Mouse (Mus musculus): ENCODE measurements around the gene Stra8. TPM values are rescaled to one million over a fixed set of nuclear protein-coding genes. Genes with fewer than 3 reads are reported as not detected.

Stra8 gene
- total RNA-seq (2018; cell fraction: chromatin; rRNA removed), result not detected
- not detected for total RNA-seq (2018; cell fraction: cytosol; rRNA removed)
- not detected for total RNA-seq (2018; cell fraction: nucleus; rRNA removed)
- not detected in 3 replicates for polyA plus RNA-seq (2018)

- 89% methylated on average over 10 of the region's 10 CpGs for WGBS (ENCODE audit: missing documents)
- Histone ChIP-seq H3K4me3 (ENCODE audit: inconsistent target) (no peak within 1 kb of the TSS), H3K79me2 (ENCODE audit: inconsistent target) (no peaks in the 10 kb centered on the region), H3K27ac (no peak within 1 kb of the TSS), H3K36me3 (ENCODE audit: inconsistent target) (no peaks in the 10 kb centered on the region)
Observed at GRCm38 (mm10) chr6:34919956-34920355, at the start of gene Stra8. Gene Stra8 (plus strand): TSS chr6:34920163.

- H3K79me2 ChIP-seq (ENCODE audit: inconsistent target), result peaks cover 58% of the 10 kb centered on the region
- H3K4me3 ChIP-seq (ENCODE audit: inconsistent target), result no peak overlapping the region
- H3K27ac ChIP-seq, result peak overlapping the region; percentile 99
- 94% methylated on average over 5 of the region's 5 CpGs for WGBS (ENCODE audit: missing documents)
- H3K36me3 ChIP-seq (ENCODE audit: inconsistent target), result peaks cover 24% of the 10 kb centered on the region; the same call in 1 of the 2 replicates
Observed at GRCm38 (mm10) chr6:34870724-34871123, 49.2 kb upstream of the Stra8 start.

DNA sequence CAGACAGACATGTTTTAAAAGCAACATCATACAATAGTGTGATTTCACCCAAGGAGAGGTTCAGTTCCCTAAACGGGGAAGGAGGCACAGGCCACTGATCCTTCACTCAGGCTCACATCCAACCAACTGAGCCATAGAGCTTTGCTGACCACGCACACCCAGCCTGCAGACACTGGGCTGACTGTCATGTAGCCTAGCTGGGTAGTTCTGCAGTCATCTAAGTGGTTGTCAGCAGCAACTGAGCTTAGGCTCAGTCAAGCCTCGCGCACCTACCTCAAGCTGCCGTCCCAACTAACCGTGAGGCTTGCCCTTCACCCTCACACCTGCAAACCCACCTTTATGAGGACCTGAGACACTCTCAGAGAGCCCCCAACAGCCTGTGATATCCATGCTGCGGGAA, 48.0 kb upstream of the Stra8 start:
- WGBS (ENCODE audit: missing documents), result 70% methylated on average over 7 of the region's 7 CpGs
- Histone ChIP-seq H3K27ac (peak overlapping the region; percentile 99), H3K36me3 (ENCODE audit: inconsistent target) (peaks cover 20% of the 10 kb centered on the region; the same call in 1 of the 2 replicates), H3K4me3 (ENCODE audit: inconsistent target) (no peak overlapping the region), H3K79me2 (ENCODE audit: inconsistent target) (peaks cover 46% of the 10 kb centered on the region)

- H3K4me3 ChIP-seq (ENCODE audit: inconsistent target), result no peak overlapping the region
- 80% methylated on average over 10 of the region's 10 CpGs for WGBS (ENCODE audit: missing documents)
- peak overlapping the region; percentile 99 for H3K27ac ChIP-seq
- H3K79me2 ChIP-seq (ENCODE audit: inconsistent target), result peaks cover 36% of the 10 kb centered on the region
- peaks cover 15% of the 10 kb centered on the region; the same call in 1 of the 2 replicates for H3K36me3 ChIP-seq (ENCODE audit: inconsistent target)
Observed at GRCm38 (mm10) chr6:34872871-34873270, 47.1 kb upstream of the Stra8 start.

DNA sequence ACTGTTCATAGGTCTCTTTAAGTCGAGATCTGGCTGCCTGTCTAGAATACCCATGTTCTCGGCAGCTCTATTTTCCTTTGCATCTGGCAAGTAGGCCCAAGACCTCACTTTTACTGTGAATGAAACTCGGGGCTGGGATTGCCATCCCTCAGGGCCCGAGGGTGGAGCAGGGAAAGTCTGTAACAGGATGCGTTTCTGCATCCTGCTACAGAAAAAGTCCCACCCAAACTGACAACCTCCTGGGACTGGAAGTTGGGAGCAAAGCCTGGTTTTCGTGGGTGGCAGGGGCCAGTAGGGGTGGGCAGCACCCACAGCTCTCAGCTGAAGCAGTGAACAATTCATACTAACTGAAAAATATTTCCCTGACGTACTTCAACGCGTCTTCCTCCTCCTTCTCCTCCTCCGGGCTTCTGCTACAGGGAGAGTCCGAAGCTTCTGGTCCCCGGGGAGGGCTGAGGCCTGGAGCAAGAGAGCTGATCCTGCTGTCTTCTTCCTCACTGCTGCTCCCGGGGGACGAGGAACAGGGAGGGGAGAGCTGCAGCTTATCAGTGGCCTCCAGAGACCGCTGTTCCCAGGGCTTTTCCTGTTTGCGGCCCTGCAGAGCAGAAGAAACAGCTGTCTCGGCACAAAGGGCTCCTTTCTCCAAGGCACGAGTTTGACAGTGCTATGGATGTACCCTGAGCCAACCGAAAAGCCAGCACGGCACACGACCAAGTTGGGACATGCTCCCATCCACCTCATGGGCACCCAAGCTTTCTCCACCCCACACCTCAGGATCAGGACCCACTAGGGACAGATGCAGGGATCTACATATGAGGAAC, 45.7 kb upstream of the Stra8 start:
- Histone ChIP-seq H3K27ac (peak overlapping the region; percentile 99), H3K4me3 (ENCODE audit: inconsistent target) (peak overlapping the region; percentile 17; the same call in 1 of the 2 replicates), H3K36me3 (ENCODE audit: inconsistent target) (peaks cover 9% of the 10 kb centered on the region; the same call in 1 of the 2 replicates), H3K79me2 (ENCODE audit: inconsistent target) (peaks cover 24% of the 10 kb centered on the region)
- WGBS (ENCODE audit: missing documents), result 20% methylated on average over 21 of the region's 21 CpGs

GRCm38 (mm10) chr6:34875268-34875761, 44.6 kb upstream of the Stra8 start:
- Histone ChIP-seq H3K27ac (peak overlapping the region; percentile 99), H3K79me2 (ENCODE audit: inconsistent target) (peaks cover 17% of the 10 kb centered on the region), H3K36me3 (ENCODE audit: inconsistent target) (peaks cover 12% of the 10 kb centered on the region; the same call in 1 of the 2 replicates), H3K4me3 (ENCODE audit: inconsistent target) (peak overlapping the region; percentile 17; the same call in 1 of the 2 replicates)
- 5% methylated on average over 15 of the region's 15 CpGs for WGBS (ENCODE audit: missing documents)

DNA sequence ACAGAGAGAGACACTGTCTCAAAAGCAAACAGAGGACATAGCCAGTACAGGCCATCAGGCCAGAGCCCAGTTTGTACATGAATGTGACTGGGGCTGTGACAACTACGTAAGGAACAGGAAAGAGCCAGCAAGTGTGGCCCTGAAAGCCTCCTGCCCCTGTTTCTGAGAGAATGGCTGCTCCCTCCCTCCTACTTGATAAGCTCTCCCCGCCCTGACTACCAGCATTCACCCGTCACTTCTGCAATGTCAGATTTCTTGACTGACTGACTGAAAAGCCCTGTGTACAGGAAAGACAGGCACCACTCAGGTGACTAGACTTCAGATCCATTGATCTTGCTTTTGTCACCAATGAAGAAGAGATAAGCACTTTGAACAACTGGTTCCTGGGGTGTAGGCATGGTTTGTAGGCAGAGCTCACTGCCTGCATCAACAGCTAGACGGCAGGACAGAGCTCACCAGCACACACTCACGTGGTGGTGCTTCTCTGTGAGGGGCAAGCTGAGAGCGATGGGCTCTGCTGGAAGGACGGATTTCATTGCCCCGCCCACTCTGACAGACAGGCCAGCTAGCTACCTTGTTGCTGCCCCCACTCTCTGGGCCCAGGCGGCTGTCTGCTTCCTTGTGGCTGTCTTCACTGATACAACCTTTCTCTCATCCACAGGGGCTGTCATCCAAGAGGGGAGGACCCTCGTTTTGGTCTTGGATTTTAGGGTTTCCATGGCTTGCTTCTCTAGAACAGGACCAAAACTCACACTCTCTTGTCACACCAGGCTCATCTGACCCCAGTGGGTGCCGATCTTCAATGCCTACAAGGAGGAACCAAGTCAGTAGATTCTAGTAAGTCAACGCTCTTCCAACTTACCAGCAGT, 43.8 kb upstream of the Stra8 start:
- H3K4me3 ChIP-seq (ENCODE audit: inconsistent target), result no peak overlapping the region; the same call in 1 of the 2 replicates
- H3K79me2 ChIP-seq (ENCODE audit: inconsistent target), result peaks cover 9% of the 10 kb centered on the region
- H3K27ac ChIP-seq, result peak overlapping the region; percentile 99
- 62% methylated on average over 12 of the region's 12 CpGs for WGBS (ENCODE audit: missing documents)
- peaks cover 21% of the 10 kb centered on the region; the same call in 1 of the 2 replicates for H3K36me3 ChIP-seq (ENCODE audit: inconsistent target)

- H3K27ac ChIP-seq, result peak overlapping the region; percentile 99
Observed at GRCm38 (mm10) chr6:34876835-34877156, 43.2 kb upstream of the Stra8 start.

DNA sequence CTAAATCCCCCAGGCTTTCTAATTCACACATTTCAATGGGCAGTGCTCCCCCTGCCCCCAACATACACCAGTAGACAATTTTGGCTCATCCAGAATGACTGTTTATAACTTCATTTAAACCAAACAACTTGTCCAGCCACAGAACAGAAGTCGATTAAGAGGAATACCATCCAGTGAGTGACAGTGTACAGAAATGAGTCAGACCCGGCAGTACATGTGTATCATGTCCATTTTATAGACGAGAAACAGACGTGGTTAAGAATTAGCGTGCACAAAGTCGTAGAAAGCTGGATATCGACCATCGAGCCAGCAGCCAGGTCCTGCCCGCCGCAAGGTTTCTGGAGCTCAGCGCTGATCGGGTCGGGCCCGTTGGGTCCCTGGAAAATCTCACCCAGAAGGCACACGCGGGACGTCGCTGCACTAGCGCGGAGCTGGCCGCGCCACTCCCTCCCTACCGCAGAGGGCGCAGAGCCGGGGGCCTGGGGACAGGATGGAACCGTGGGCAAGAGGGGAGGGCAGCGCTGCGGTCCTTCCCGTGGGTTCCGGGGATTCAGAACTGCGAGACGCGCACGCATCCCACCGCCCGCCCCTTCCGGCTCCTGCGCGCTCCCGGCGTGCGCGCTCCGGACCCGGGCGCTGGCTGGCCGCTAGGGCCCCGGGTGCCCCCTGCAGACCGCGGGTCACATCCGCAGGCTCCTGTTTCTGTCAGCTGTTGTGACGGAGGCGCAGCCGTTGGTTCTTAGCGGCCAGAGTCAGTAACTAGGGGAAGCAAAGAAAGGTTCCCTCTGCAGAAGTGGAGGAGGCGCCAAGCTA, 42.2 kb upstream of the Stra8 start, which contains the start of gene Cyren:
Gene Cyren, minus strand, starts transcription at position 552 of the 813 bp plus-strand sequence.
- H3K36me3 ChIP-seq (ENCODE audit: inconsistent target), result peaks cover 30% of the 10 kb centered on the region; the same call in 1 of the 2 replicates
- H3K27ac ChIP-seq, result peak within 1 kb of the TSS; percentile 99
- H3K79me2 ChIP-seq (ENCODE audit: inconsistent target), result peaks cover 11% of the 10 kb centered on the region
- WGBS (ENCODE audit: missing documents), result 1% methylated on average over 41 of the region's 56 CpGs
- peak within 1 kb of the TSS; percentile 61 for H3K4me3 ChIP-seq (ENCODE audit: inconsistent target)

More at GRCm38 (mm10) chr6:34876835-34877156, 43.2 kb upstream of the Stra8 start:
- Histone ChIP-seq H3K4me3 (ENCODE audit: inconsistent target) (peak overlapping the region; percentile 61; the same call in 1 of the 2 replicates), H3K79me2 (ENCODE audit: inconsistent target) (peaks cover 6% of the 10 kb centered on the region), H3K36me3 (ENCODE audit: inconsistent target) (peaks cover 27% of the 10 kb centered on the region; the same call in 1 of the 2 replicates)
- WGBS (ENCODE audit: missing documents), result 30% methylated on average over 2 of the region's 2 CpGs

DNA sequence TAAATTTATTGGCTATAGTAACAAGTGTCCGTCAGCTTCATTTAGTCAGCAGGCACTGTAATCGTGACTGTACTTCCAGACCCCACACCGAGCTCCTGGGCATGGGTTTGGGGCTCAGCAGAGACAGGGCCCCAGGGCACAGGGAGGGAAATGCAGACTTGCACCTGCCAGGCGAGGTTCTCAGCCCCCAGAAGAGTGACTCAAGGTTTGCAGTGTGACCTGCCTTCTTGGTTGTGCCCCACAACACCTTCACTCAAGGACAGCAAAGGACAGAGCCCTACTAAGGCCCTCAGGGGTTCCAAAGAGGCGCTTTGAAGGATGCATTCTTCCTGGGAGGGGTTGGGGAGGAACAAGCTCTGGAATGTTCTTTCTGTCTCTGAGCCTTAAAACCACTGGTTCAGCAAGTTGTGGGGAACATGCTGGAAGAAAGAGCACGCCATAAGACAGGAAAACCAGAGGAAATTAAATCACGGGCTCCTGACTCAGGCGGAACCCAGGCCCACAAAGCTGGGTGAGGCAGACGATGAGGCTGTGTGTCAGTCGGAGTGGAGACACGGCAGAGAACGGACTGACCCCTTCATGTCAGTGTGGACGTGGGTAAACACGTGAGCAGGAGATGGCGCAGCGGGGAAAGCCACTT, 40.7 kb upstream of the Stra8 start:
- Histone ChIP-seq H3K79me2 (ENCODE audit: inconsistent target) (peaks cover 24% of the 10 kb centered on the region; the same call in 1 of the 2 replicates), H3K36me3 (ENCODE audit: inconsistent target) (peaks cover 40% of the 10 kb centered on the region), H3K27ac (peak overlapping the region; percentile 68), H3K4me3 (ENCODE audit: inconsistent target) (no peak overlapping the region)
- WGBS (ENCODE audit: missing documents), result 86% methylated on average over 16 of the region's 16 CpGs

GRCm38 (mm10) chr6:34879911-34880475, 40.0 kb upstream of the Stra8 start:
- Histone ChIP-seq H3K27ac (peak overlapping the region; percentile 68), H3K36me3 (ENCODE audit: inconsistent target) (peaks cover 47% of the 10 kb centered on the region), H3K79me2 (ENCODE audit: inconsistent target) (peaks cover 32% of the 10 kb centered on the region; the same call in 1 of the 2 replicates), H3K4me3 (ENCODE audit: inconsistent target) (no peak overlapping the region)
- WGBS (ENCODE audit: missing documents), result 62% methylated on average over 6 of the region's 6 CpGs

DNA sequence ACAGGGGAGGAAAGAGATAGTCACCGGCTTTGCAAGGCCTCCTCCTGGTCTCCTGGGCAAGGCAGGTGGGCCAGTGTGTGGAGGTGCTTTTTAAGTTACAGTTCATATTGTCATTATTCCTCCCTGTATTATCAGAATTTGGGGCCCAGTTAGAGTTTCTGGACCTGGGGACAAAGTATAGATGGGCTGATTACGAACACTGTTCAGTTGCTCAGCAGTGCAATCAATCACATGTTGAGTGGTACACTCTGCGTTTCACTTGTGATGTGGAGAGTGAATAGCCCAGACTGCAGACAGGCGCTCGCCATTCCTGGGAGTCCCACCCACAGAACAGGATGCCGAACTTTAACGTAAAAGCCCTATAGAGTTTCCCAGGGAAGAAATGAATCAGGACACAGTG, 35.2 kb upstream of the Stra8 start:
- Histone ChIP-seq H3K27ac (no peak overlapping the region), H3K79me2 (ENCODE audit: inconsistent target) (peaks cover 78% of the 10 kb centered on the region; the same call in 1 of the 2 replicates), H3K36me3 (ENCODE audit: inconsistent target) (peaks cover 92% of the 10 kb centered on the region), H3K4me3 (ENCODE audit: inconsistent target) (no peak overlapping the region)
- 91% methylated on average over 7 of the region's 7 CpGs for WGBS (ENCODE audit: missing documents)

Data from macrophage (primary cell).